Mouse (Mus musculus) forebrain, postnatal 0 days (tissue): ENCODE measurements around the gene Mpp3. TPM values are rescaled to one million over a fixed set of nuclear protein-coding genes. Genes with fewer than 3 reads are reported as not detected.

ENCODE experiments used
- ATAC-seq: fragments of 200-750 bp; cut with Nextera tagmentation; 2 replicates; pipeline ENCODE4 v1.8.0; 2017; ENCODE audit warnings: mild to moderate bottlenecking, moderate library complexity
- DNase-seq: peaks from one replicate; pipeline ENCODE4 v3.0.0-alpha.2; 2015
- H3K27ac ChIP-seq: fragments of 300-500 bp; sonication (generic); 2 replicates; pipeline ENCODE4 v1.5.1; 2014; ENCODE audit warnings: low read depth, mild to moderate bottlenecking, antibody characterized with exemption, low read length, moderate library complexity, mixed read lengths
- H3K27me3 ChIP-seq: fragments of 300-500 bp; sonication (generic); 2 replicates; pipeline ENCODE4 v1.6.1; 2014; ENCODE audit warnings: mild to moderate bottlenecking, low read length, mixed read lengths; ENCODE audit not compliant: insufficient read depth
- H3K36me3 ChIP-seq: fragments of 300-500 bp; sonication (generic); 2 replicates; pipeline ENCODE4 v1.6.1; 2014; ENCODE audit warnings: mild to moderate bottlenecking, moderate library complexity; ENCODE audit not compliant: insufficient read depth
- H3K4me1 ChIP-seq: fragments of 300-500 bp; sonication (generic); 2 replicates; pipeline ENCODE4 v1.6.1; 2014; ENCODE audit warnings: antibody characterized with exemption; ENCODE audit not compliant: insufficient read depth
- H3K4me2 ChIP-seq: fragments of 300-500 bp; sonication (generic); 2 replicates; pipeline ENCODE4 v1.6.1; 2014; ENCODE audit warnings: low read depth, mild to moderate bottlenecking, moderate library complexity
- H3K4me3 ChIP-seq: fragments of 300-500 bp; sonication (generic); 2 replicates; pipeline ENCODE4 v1.5.1; 2014; ENCODE audit warnings: low read depth, low read length, mixed read lengths
- H3K9ac ChIP-seq: fragments of 300-500 bp; sonication (generic); 2 replicates; pipeline ENCODE4 v1.6.1; 2014; ENCODE audit warnings: mild to moderate bottlenecking
- H3K9me3 ChIP-seq: fragments of 300-500 bp; sonication (generic); 2 replicates; pipeline ENCODE4 v1.6.1; 2016; ENCODE audit warnings: low read length
- CTCF ChIP-seq: sonication (generic); IDR thresholded peaks from 2 replicates; pipeline ENCODE4 v1.5.1; 2016; ENCODE audit warnings: antibody characterized with exemption, control low read depth, low read depth
- WGBS: fragments of 180-500 bp; shearing (Covaris S2); extraction: QIAGEN DNeasy Blood & Tissue Kit; methylation state at CpG from one replicate; pipeline ENCODE4 v1.1.7; 2014; 5-methylcytosine and 5-hydroxymethylcytosine counted together
- polyA plus RNA-seq: library from polyadenylated mRNA; unstranded; fragments of >200 nt; fragmentation: Nextera tagmentation; extraction: Ambion mirVana; gene quantifications from 2 replicates; pipeline ENCODE4 v1.2.1, GENCODE M21; 2015
- total RNA-seq: library from RNA; depleted of rRNA; stranded (reverse); fragments of >200 nt; gene quantifications from 2 replicates; pipeline ENCODE4 v1.2.3, GENCODE M21; 2014

The Mpp3 gene
- total and polyA plus RNA-seq, 2 experiments from 2014 or later: 46.4 to 56.6 TPM

DNA sequence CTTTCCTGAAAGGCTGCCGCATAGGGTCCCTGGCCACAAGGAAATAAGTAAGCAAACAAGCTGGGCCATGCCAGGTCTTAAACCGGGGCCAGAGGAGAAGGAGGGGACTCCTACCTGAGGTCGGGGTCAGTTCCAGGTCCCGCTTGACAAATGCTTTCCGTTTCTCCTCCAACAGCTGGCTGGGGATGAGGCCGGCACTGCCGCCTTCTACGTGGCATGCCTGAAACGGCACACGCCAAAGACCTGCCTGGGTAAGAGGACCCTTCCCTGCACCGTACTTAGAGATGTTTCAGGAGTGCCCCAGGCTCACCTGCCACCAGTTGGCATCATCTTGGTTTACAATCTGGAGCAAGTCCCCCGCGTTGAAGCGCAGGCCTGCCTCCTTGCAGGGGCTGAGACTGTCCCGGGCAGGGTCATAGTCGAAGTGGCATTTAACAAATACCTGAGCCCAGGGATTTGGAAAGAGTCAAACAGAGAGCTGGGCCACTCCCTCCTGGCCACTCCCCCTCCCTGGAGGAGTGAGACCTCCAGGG lies 33.7 kb upstream of the Mpp3 start:
- TF ChIP-seq CTCF: no peak
- no peak for DNase-seq
- Histone ChIP-seq H3K4me3 (no peak overlapping the region), H3K4me1 (no peaks in the 10 kb centered on the region), H3K27me3 (no peaks in the 10 kb centered on the region), H3K9me3 (no peaks in the 10 kb centered on the region), H3K27ac (no peak overlapping the region), H3K4me2 (peak overlapping the region; percentile 76), H3K9ac (peak overlapping the region; percentile 60; the same call in 1 of the 2 replicates), H3K36me3 (peaks cover 33% of the 10 kb centered on the region)
- no peak for ATAC-seq
- WGBS: 39% methylated on average over 16 of the region's 16 CpGs

DNA sequence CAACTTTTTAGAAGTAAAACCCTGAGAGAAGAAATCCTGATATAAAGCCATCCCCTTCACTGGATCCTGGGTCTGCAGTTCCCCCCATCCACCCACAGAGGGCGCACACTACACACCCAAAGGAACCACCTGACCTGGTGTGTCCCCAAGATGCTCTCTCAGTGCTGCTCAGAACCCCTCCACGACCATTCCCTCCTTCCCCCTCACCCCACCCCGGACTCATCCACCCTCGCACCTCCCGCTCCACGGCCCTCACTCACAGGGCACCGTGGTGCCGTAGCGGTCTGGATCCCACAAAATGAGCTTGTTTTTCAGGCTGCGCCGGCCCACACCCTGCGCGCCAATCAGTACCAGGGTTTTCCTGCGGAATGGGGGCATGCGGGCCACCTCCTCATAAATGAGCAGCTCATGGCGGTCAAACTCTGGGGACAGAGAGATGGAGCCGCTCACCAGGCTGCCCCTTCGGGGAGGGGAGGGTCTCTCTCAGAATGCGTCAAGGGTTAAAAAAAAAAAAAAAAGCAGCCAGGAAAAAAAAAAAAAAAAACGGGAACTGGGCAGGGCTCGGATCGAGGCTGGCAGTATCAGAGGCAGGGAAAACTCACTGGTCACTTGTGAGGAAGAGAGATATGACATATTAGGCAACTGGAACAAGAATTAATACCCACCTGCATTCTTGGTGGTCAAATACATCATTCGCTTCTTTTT lies 33.1 kb upstream of the Mpp3 start:
- WGBS: 4% methylated on average over 23 of the region's 23 CpGs
- Histone ChIP-seq H3K36me3 (peaks cover 33% of the 10 kb centered on the region), H3K4me2 (peak overlapping the region; percentile 76), H3K27ac (no peak overlapping the region), H3K27me3 (no peaks in the 10 kb centered on the region), H3K9me3 (no peaks in the 10 kb centered on the region), H3K9ac (peak overlapping the region; percentile 60), H3K4me3 (peak overlapping the region; percentile 43), H3K4me1 (no peaks in the 10 kb centered on the region)
- DNase-seq (peak; percentile 92), ATAC-seq (peak; percentile 87)
- TF ChIP-seq CTCF: peak; percentile 97

DNA sequence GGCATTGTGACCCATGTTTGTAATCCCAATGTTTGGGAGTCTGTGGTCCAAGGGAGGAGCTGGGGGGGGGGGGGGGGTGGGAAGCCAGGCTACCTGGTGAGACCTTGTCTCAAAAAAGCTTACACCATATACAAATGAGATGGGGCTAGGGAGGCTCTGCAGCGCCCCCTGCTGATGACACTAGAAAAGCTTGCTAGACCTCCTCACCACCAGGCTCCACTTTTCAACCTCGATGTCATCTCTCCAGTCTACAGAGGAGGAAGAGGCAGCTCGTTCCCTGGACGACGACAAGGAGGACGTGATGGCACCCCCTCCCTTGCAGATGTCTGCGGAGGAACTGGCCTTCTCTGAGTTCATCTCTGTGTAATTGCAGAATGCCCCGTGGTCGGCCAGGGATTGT lies 25.6 kb upstream of the Mpp3 start:
- H3K36me3 ChIP-seq: peaks cover 7% of the 10 kb centered on the region
- H3K27ac ChIP-seq: no peak overlapping the region
- H3K9me3 ChIP-seq: no peaks in the 10 kb centered on the region
- whole genome bisulfite sequencing: 28% methylated on average over 9 of the region's 9 CpGs
- ATAC-seq (no peak), DNase-seq (peak; percentile 56)
- H3K27me3 ChIP-seq: no peaks in the 10 kb centered on the region
- H3K4me3 ChIP-seq: no peak overlapping the region
- no peaks in the 10 kb centered on the region for H3K4me1 ChIP-seq
- no peak overlapping the region for H3K4me2 ChIP-seq
- no peak overlapping the region for H3K9ac ChIP-seq
- peak; percentile 65 for TF ChIP-seq CTCF

DNA sequence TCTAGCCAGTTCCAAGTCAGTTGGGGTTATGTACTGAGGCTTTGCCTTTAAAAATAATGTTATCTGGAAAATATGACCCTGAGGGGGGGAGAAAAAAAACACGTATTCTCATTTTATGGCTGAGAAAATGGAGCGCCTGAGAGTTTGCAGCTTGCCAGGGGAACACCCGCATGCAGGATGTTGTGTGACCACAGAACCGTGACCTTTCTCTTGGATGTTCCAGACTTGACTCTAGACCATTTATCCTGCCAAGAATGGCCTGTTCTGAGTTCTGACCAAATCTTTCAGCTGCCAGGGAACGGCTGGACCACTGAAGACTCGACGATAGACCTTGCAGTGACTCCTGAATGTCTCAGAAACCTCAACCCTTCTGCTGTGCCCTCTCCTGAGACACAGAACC lies 24.9 kb upstream of the Mpp3 start:
- no peak overlapping the region for H3K9ac ChIP-seq
- DNase-seq (no peak), ATAC-seq (no peak)
- WGBS: 89% methylated on average over 7 of the region's 7 CpGs
- peaks cover 2% of the 10 kb centered on the region; the same call in 1 of the 2 replicates for H3K36me3 ChIP-seq
- no peak overlapping the region for H3K4me2 ChIP-seq
- no peak overlapping the region for H3K27ac ChIP-seq
- H3K4me1 ChIP-seq: no peaks in the 10 kb centered on the region
- no peaks in the 10 kb centered on the region for H3K9me3 ChIP-seq
- no peaks in the 10 kb centered on the region for H3K27me3 ChIP-seq
- no peak overlapping the region for H3K4me3 ChIP-seq
- TF ChIP-seq CTCF: no peak

GRCm38 (mm10) chr11:102052697-102053096 lies 24.4 kb upstream of the Mpp3 start:
- no peak for TF ChIP-seq CTCF
- WGBS: 71% methylated on average over 12 of the region's 12 CpGs
- Histone ChIP-seq H3K27me3 (no peaks in the 10 kb centered on the region), H3K4me1 (no peaks in the 10 kb centered on the region), H3K36me3 (no peaks in the 10 kb centered on the region), H3K4me3 (no peak overlapping the region), H3K9ac (no peak overlapping the region), H3K4me2 (no peak overlapping the region), H3K27ac (no peak overlapping the region), H3K9me3 (no peaks in the 10 kb centered on the region)
- ATAC-seq: no peak
- DNase-seq: no peak

- H3K27ac ChIP-seq: no peak overlapping the region
- WGBS: 37% methylated on average over 4 of the region's 4 CpGs
- H3K9me3 ChIP-seq: no peaks in the 10 kb centered on the region
- no peak for TF ChIP-seq CTCF
- H3K4me1 ChIP-seq: no peaks in the 10 kb centered on the region
- no peaks in the 10 kb centered on the region for H3K36me3 ChIP-seq
- no peak overlapping the region for H3K4me3 ChIP-seq
- H3K27me3 ChIP-seq: no peaks in the 10 kb centered on the region
- H3K4me2 ChIP-seq: no peak overlapping the region
- ATAC-seq (no peak), DNase-seq (no peak)
- H3K9ac ChIP-seq: no peak overlapping the region
These were observed 23.7 kb upstream of the Mpp3 start for GRCm38 (mm10) chr11:102051954-102052353.

GRCm38 (mm10) chr11:102051541-102051940 lies 23.3 kb upstream of the Mpp3 start:
- no peak for TF ChIP-seq CTCF

More at GRCm38 (mm10) chr11:102051541-102051940, 23.3 kb upstream of the Mpp3 start:
- H3K36me3 ChIP-seq: no peaks in the 10 kb centered on the region
- ATAC-seq: no peak
- 65% methylated on average over 4 of the region's 4 CpGs for WGBS
- H3K9me3 ChIP-seq: no peaks in the 10 kb centered on the region
- H3K4me3 ChIP-seq: no peak overlapping the region
- H3K4me2 ChIP-seq: no peak overlapping the region
- H3K27ac ChIP-seq: no peak overlapping the region
- DNase-seq: no peak
- H3K4me1 ChIP-seq: no peaks in the 10 kb centered on the region
- no peaks in the 10 kb centered on the region for H3K27me3 ChIP-seq
- H3K9ac ChIP-seq: no peak overlapping the region
